Comparison of ENCODE assay signal across 7 mouse cellular contexts in the genomic region with DNA sequence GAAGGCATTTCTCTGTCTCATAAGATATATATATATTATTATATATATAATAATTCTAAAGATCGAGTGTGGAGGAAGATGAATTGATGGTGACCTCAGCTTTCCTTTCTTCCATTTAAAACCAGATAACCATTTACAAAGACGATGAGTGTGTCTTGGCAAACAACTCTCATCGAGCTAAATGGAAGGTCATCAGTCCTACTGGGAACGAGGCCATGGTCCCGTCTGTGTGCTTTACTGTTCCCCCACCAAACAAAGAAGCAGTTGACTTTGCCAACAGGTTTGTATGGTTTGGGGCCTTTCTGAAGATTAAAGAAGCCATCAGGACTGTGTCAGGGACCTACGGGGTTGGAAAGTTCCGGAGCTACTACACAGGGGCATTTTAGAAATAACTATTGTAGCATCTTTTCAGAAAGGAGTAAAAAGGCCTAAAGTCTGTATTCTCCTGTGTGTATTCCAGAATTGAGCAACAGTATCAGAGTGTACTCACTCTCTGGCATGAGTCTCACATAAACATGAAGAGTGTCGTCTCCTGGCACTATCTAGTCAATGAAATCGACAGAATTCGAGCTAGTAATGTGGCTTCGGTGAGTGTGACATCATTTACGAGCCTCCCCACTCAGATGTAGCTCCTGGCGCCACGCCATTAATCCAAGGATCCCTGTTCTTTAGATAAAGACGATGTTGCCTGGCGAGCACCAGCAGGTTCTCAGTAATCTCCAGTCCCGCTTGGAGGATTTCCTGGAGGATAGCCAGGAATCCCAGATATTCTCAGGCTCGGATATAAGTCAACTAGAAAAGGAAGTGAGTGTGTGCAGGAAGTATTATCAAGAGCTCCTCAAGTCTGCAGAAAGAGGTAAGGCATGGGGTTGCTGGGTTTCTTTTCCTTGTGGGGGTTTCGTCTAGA.
DNase-seq lines count a peak whose midpoint lies in the region; ATAC-seq and TF ChIP-seq lines count a peak whose summit lies in the region.

No protein-coding gene starts in this region.

- no peaks in the 10 kb centered on the region for H3K4me1 ChIP-seq in limb, embryonic 14.5 days (ENCODE audit: control insufficient read depth, insufficient read depth, low read length)
- H3K4me1 ChIP-seq in limb, embryonic 10.5 days = no peaks in the 10 kb centered on the region
- H3K4me1 ChIP-seq in brown adipose tissue, adult 24 weeks (ENCODE audit: control insufficient read depth, insufficient read depth, insufficient read length, low read length) = peaks cover 2% of the 10 kb centered on the region; the same call in 1 of the 2 replicates
- no peaks in the 10 kb centered on the region for H3K4me1 ChIP-seq in lung, embryonic 14.5 days (ENCODE audit: insufficient read depth)

- ATAC-seq in limb, embryonic 14.5 days (ENCODE audit: low FRiP score, low read depth) = no peak
- peak; percentile 44; the same call in 1 of the 2 replicates for ATAC-seq in lung, embryonic 14.5 days (ENCODE audit: insufficient read depth)
- no peak for ATAC-seq in megakaryocyte progenitor cell, adult 5-6 weeks (replicated peaks; ENCODE audit: poor library complexity)

- H3K4me3 ChIP-seq in limb, embryonic 14.5 days (replicated peaks; ENCODE audit: low read length) = no peak overlapping the region
- no peak overlapping the region for H3K4me3 ChIP-seq in limb, embryonic 10.5 days
- H3K4me3 ChIP-seq in brown adipose tissue, adult 24 weeks (ENCODE audit: insufficient read depth, low read depth, low read length) = no peak overlapping the region
- H3K4me3 ChIP-seq in lung, embryonic 14.5 days (ENCODE audit: low read depth, low read length) = no peak overlapping the region

- no peak for TF ChIP-seq CTCF in lung, embryonic 14.5 days (IDR thresholded peaks at IDR 0.05; ENCODE audit: low read depth)

- no peak for TF ChIP-seq POLR2A in limb, embryonic 14.5 days (IDR thresholded peaks at IDR 0.05; ENCODE audit: borderline replicate concordance, extremely low read depth, insufficient read depth, insufficient read length)

- H3K4me2 ChIP-seq in limb, embryonic 14.5 days (replicated peaks; ENCODE audit: low read depth, low read length, severe bottlenecking) = no peak overlapping the region
- H3K4me2 ChIP-seq in lung, embryonic 14.5 days = no peak overlapping the region

- 75% methylated on average over 19 of the region's 19 CpGs for WGBS in limb, embryonic 14.5 days
- WGBS in limb, embryonic 10.5 days = 89% methylated on average over 19 of the region's 19 CpGs
- 56% methylated on average over 19 of the region's 19 CpGs for WGBS in lung, embryonic 14.5 days

- H3K9me3 ChIP-seq in limb, embryonic 14.5 days (ENCODE audit: control insufficient read depth, low read length) = no peaks in the 10 kb centered on the region
- H3K9me3 ChIP-seq in limb, embryonic 10.5 days (replicated peaks) = no peaks in the 10 kb centered on the region
- H3K9me3 ChIP-seq in lung, embryonic 14.5 days (ENCODE audit: low read depth, low read length) = no peaks in the 10 kb centered on the region

- DNase-seq in limb, embryonic 14.5 days (ENCODE audit: low spot score) = peak; percentile 65
- no peak for DNase-seq in limb, embryonic 10.5 days (ENCODE audit: low spot score)
- peak; percentile 78 for DNase-seq in heart, adult 8-10 months (ENCODE audit: low spot score)
- peak; percentile 77 for DNase-seq in lung, embryonic 14.5 days
- no peak for DNase-seq in frontal cortex, postnatal 25 days (ENCODE audit: low spot score in 2 of 2)

- H3K36me3 ChIP-seq in limb, embryonic 14.5 days (ENCODE audit: control insufficient read depth, insufficient read depth, low read length) = peaks cover 53% of the 10 kb centered on the region
- peaks cover 40% of the 10 kb centered on the region for H3K36me3 ChIP-seq in limb, embryonic 10.5 days
- H3K36me3 ChIP-seq in lung, embryonic 14.5 days (ENCODE audit: insufficient read depth) = 0 out of 2 replicates have a peak, but pooled peaks cover 5% of the 10 kb centered on the region

- no peaks in the 10 kb centered on the region for H3K27me3 ChIP-seq in limb, embryonic 14.5 days (ENCODE audit: control insufficient read depth, insufficient read depth, low read length)
- no peaks in the 10 kb centered on the region for H3K27me3 ChIP-seq in limb, embryonic 10.5 days (ENCODE audit: low read depth, poor library complexity, severe bottlenecking)
- H3K27me3 ChIP-seq in lung, embryonic 14.5 days (ENCODE audit: insufficient read depth, low read length) = no peaks in the 10 kb centered on the region

- H3K9ac ChIP-seq in limb, embryonic 14.5 days (ENCODE audit: low read depth, low read length, severe bottlenecking) = no peak overlapping the region
- H3K9ac ChIP-seq in lung, embryonic 14.5 days = no peak overlapping the region

- no peak overlapping the region for H3K27ac ChIP-seq in limb, embryonic 14.5 days (replicated peaks; ENCODE audit: low read depth, low read length)
- no peak overlapping the region for H3K27ac ChIP-seq in limb, embryonic 10.5 days
- H3K27ac ChIP-seq in brown adipose tissue, adult 24 weeks (replicated peaks; ENCODE audit: low read depth, low read length) = 0 out of 2 replicates have a peak overlapping the region, but pooled peaks have one; percentile 14
- no peak overlapping the region for H3K27ac ChIP-seq in lung, embryonic 14.5 days (ENCODE audit: low read depth)

Comparison
In these comparisons a context has a peak if more than half of its experiments do, and no peak if none do; other contexts are left out.
1. DNase-seq: peak in limb, embryonic 14.5 days (single experiment), heart, adult 8-10 months (single experiment) and lung, embryonic 14.5 days (single experiment); none in limb, embryonic 10.5 days (single experiment) and frontal cortex, postnatal 25 days (0 of 2).